Mouse (Mus musculus) heart, adult 2 months (tissue): ENCODE data around the gene Gm20388. TPM values are rescaled to one million over a fixed set of nuclear protein-coding genes. Genes with fewer than 3 reads are reported as not detected.
A peak's percentile ranks its signal among the peaks of the same experiment; 100 is the strongest.

Source experiments
- DNase-seq, 2 experiments: peaks; one replicate each; pipeline ENCODE4 v3.0.0; 2021
- H3K27ac ChIP-seq: fragments of 200-600 bp; 2 replicates; pipeline ENCODE4 v1.8.1; 2022
- H3K27me3 ChIP-seq: fragments of 200-500 bp; 2 replicates; pipeline ENCODE4 v1.6.1; 2012; ENCODE audit warnings: mild to moderate bottlenecking, low read length, inconsistent platforms, mixed read lengths; ENCODE audit not compliant: control insufficient read depth, insufficient read depth
- H3K36me3 ChIP-seq: fragments of 200-500 bp; 2 replicates; pipeline ENCODE4 v1.6.1; 2012; ENCODE audit warnings: low read length, inconsistent platforms; ENCODE audit not compliant: control insufficient read depth, insufficient read depth
- H3K4me1 ChIP-seq: fragments of 200-500 bp; 2 replicates; pipeline ENCODE4 v1.6.1; 2011; ENCODE audit warnings: low read length; ENCODE audit not compliant: control insufficient read depth, insufficient read depth
- H3K4me3 ChIP-seq: fragments of 200-600 bp; 2 replicates; pipeline ENCODE4 v1.8.1; 2022
- H3K79me2 ChIP-seq: fragments of 200-500 bp; replicated peaks from 2 replicates; pipeline ENCODE4 v1.6.1; 2012; ENCODE audit warnings: mild to moderate bottlenecking, inconsistent platforms, low read length, moderate library complexity, mixed read lengths; ENCODE audit not compliant: control insufficient read depth, insufficient read depth
- H3K9ac ChIP-seq: fragments of 200-500 bp; 2 replicates; pipeline ENCODE4 v1.6.1; 2012; ENCODE audit warnings: low read depth, mild to moderate bottlenecking, control low read depth, inconsistent platforms, low read length, mixed read lengths
- CTCF ChIP-seq: fragments of 200-600 bp; IDR thresholded peaks from 2 replicates; pipeline ENCODE4 v1.8.1; 2022; ENCODE audit warnings: antibody characterized with exemption, mild to moderate bottlenecking, moderate library complexity
- EP300 ChIP-seq: fragments of 200-500 bp; IDR thresholded peaks from 2 replicates; pipeline ENCODE4 v1.6.1; 2011; ENCODE audit warnings: low read depth, low read length, control low read depth; ENCODE audit not compliant: insufficient read depth
- POLR2A ChIP-seq: fragments of 200-500 bp; IDR thresholded peaks from 2 replicates; pipeline ENCODE4 v1.6.1; 2011; ENCODE audit warnings: mild to moderate bottlenecking, low read depth, low read length, control low read depth; ENCODE audit not compliant: insufficient read depth
- WGBS: fragments of 180-500 bp; shearing (Covaris S2); methylation state at CpG from one replicate; pipeline ENCODE4 v1.1.7; 2018; 5-methylcytosine and 5-hydroxymethylcytosine counted together
- intact Hi-C: fragments of 180-260 bp; cut with DNase I; formaldehyde crosslinking; loops from one replicate; pipeline ENCODE4 v1.15.1; 2025
- polyA plus RNA-seq: library from polyadenylated mRNA; depleted of rRNA; stranded (reverse); fragments of >200 nt; gene quantifications from 2 replicates; pipeline ENCODE4 v1.2.3, GENCODE M21; 2012
- total RNA-seq, 2 experiments: library from RNA; stranded (reverse); gene quantifications; 2 replicates each; pipeline ENCODE4 v1.2.3; 2021

The Gm20388 gene
- total and polyA plus RNA-seq, 3 experiments = 1.8 to 32.3 TPM; not detected in 1

DNA sequence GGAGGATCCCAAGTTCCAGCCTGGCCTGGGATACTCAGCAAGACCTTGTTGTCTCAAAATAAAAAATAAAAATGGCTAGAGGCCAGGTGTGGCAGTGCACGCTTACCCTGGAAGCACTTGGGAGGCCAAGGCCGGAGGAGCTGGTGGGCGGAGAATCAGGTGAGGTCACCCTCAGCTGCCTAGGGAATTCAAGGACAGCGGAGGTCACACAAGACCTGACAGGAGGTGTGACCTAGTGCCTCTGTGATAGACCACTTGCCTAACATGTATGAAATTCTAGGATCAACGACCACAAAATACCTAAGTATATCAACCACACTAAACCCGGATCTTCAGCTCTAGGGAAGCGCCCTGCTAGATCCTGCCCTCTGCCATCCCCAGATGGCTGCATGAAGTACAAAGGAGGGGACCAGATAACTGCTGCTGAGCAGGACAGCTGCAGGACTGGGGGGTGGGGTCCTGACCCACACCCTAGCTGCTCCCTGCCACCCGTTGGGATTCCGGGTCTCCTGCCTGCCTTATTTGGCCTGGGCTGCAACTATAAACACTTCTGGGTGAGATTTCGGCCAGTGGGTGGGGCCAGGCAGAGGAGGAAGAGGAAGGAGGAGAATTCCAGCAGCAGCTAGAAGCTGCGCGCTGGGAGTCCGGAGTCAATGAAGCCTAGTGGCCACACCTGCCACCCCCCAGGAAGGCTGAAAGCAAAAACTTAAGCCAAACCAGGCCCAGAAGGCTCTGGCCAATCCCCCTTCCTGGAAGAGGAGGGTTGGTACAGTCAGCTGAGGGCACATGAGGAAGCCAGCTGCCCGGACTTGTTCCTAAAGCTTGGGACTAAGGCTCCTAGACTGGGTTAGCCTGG is 2612.4 kb downstream of the Gm20388 start:
- Histone ChIP-seq H3K79me2 (no peaks in the 10 kb centered on the region), H3K4me1 (peaks cover 58% of the 10 kb centered on the region), H3K9ac (peak overlapping the region; percentile 35), H3K27me3 (no peaks in the 10 kb centered on the region), H3K4me3 (peak overlapping the region; percentile 25; the same call in 1 of the 2 replicates), H3K27ac (peak overlapping the region; percentile 91), H3K36me3 (no peaks in the 10 kb centered on the region)
- TF ChIP-seq CTCF (peak; percentile 13; the same call in 1 of the 2 replicates), EP300 (peak; percentile 71), POLR2A (peak; percentile 62)
- intact Hi-C loops = loop anchor here (1.0 kb wide), 1 partner anchor 24 kb away; no protein-coding TSS in a partner anchor
- WGBS = 34% methylated on average over 14 of the region's 14 CpGs
- peak; percentile 81 to 87 for DNase-seq

DNA sequence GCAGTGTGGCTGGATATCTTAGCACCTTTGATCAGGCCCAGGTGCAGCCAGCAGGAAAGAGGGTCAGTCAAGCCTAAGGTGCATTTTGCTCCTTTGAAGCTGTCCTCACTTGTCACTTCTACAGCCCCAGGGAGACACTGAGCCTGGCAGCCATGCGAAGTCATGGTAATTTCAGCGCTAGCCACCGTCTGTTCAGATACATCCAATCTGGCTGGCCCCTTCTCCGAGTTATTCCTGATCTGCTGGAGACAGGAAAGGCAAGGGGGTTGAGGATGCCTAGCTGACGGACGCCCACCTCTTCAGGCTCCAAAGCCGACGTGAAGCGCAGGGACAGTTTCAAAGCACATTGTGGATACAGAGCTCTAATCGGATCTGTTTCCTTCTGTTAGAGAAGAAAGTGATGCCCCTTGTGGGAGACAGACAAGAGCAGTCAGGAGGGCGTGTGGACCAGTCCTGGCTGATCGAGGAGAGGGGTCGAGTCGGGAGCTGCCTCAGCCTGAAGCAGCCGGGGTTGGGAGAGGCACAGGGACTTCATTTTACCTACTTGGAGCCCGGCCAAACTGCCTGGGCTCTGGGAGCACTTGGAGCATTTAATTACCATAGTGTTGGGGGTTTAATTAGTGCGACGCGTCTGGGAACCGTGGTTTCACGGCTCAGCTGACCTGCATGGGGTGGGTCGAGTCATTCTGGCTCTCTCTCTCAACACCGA is 2613.2 kb downstream of the Gm20388 start:
- intact Hi-C loops = loop anchor here (1.0 kb wide), 1 partner anchor 23 kb away; no protein-coding TSS in a partner anchor
- H3K79me2 ChIP-seq = no peaks in the 10 kb centered on the region

DNA sequence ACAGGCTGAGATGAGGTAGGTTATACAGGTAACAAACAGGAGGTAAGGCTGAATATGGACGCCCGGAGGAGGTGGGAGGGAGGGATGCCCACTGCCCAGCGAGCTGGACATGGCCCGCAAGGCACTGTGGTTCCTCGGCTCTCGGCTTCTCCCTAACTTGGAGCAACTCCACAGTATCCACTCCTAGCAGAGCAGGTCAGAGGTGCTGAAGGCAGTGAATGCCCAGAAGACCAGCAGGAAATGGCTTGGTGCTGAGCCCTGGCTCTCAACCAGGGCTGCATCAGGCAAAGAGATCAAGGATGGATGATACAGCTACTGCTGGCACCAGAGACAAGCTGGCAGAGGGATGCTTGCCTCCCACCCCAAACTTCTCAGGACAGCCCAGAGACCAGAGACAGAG is 2613.9 kb downstream of the Gm20388 start:
- 55% methylated on average over 6 of the region's 6 CpGs for WGBS
- Histone ChIP-seq H3K4me3 (no peak overlapping the region), H3K36me3 (no peaks in the 10 kb centered on the region), H3K4me1 (peaks cover 46% of the 10 kb centered on the region), H3K79me2 (0 out of 2 replicates have a peak, but pooled peaks cover 2% of the 10 kb centered on the region), H3K27ac (peak overlapping the region; percentile 91), H3K27me3 (no peaks in the 10 kb centered on the region), H3K9ac (peak overlapping the region; percentile 18; the same call in 1 of the 2 replicates)
- intact Hi-C loops = no loop called here
- TF ChIP-seq CTCF = no peak
- TF ChIP-seq EP300 = no peak
- TF ChIP-seq POLR2A = no peak
- no peak for DNase-seq

More for the DNA sequence above, 2613.2 kb downstream of the Gm20388 start:
- H3K4me1 ChIP-seq = peaks cover 51% of the 10 kb centered on the region
- peak overlapping the region; percentile 91 for H3K27ac ChIP-seq
- peak overlapping the region; percentile 25 for H3K4me3 ChIP-seq
- H3K27me3 ChIP-seq = no peaks in the 10 kb centered on the region
- 23% methylated on average over 23 of the region's 23 CpGs for WGBS
- no peaks in the 10 kb centered on the region for H3K36me3 ChIP-seq
- TF ChIP-seq POLR2A (no peak), EP300 (no peak), CTCF (no peak)
- DNase-seq = peak in 1 of 2 experiments; percentile 49
- H3K9ac ChIP-seq = peak overlapping the region; percentile 35

DNA sequence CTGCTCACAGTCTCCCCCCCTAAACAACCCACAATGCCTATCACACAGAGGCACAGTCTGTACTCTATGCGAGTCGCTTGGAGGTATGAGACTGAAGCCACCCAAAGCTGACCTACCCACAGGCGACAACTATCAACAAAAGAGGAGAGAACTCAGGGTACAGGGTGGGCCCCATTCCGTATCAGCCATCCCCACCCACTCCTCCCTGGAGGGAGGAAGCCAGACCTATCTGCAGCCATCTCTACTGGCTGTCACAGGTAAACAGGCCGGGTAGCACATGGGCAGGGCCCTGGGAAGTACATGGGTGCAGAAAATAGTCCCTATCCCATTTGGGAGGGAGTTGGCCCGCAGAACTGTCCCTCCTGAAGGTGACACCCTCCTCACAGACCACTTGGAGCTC is 2614.4 kb downstream of the Gm20388 start:
- Histone ChIP-seq H3K36me3 (no peaks in the 10 kb centered on the region), H3K27ac (peak overlapping the region; percentile 91), H3K27me3 (no peaks in the 10 kb centered on the region), H3K4me3 (no peak overlapping the region), H3K4me1 (peaks cover 42% of the 10 kb centered on the region), H3K9ac (no peak overlapping the region), H3K79me2 (0 out of 2 replicates have a peak, but pooled peaks cover 2% of the 10 kb centered on the region)
- intact Hi-C loops = no loop called here
- no peak for DNase-seq
- WGBS = 58% methylated on average over 6 of the region's 6 CpGs
- no peak for TF ChIP-seq CTCF
- TF ChIP-seq EP300 = no peak
- TF ChIP-seq POLR2A = no peak

DNA sequence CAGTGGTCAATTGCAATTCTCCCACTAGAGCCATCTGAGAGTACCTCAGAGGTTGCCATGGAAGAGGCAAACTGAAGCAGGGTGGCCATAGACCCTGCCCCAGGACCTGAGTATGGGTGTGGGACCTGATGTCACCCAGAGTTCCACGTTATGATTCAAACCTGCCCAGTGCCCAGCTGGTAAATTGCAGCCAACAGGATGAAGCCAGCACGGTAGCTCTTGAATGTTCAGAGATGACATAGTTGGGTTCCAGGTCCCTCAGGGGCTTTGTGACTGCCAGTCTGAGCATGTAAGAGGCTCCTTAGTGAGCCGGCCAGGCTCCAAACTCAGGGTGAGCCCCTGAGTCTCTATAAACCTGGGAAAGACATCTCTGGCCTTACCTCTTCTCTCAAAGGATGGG is 2615.4 kb downstream of the Gm20388 start:
- Histone ChIP-seq H3K36me3 (no peaks in the 10 kb centered on the region), H3K27ac (peak overlapping the region; percentile 91), H3K27me3 (no peaks in the 10 kb centered on the region), H3K79me2 (0 out of 2 replicates have a peak, but pooled peaks cover 2% of the 10 kb centered on the region), H3K4me3 (no peak overlapping the region), H3K9ac (no peak overlapping the region), H3K4me1 (peaks cover 43% of the 10 kb centered on the region)
- intact Hi-C loops = no loop called here
- 24% methylated on average over 3 of the region's 3 CpGs for WGBS
- TF ChIP-seq CTCF (no peak), EP300 (no peak), POLR2A (no peak)
- no peak for DNase-seq
